Mouse (Mus musculus): ENCODE results near the gene Kctd20.

DNA sequence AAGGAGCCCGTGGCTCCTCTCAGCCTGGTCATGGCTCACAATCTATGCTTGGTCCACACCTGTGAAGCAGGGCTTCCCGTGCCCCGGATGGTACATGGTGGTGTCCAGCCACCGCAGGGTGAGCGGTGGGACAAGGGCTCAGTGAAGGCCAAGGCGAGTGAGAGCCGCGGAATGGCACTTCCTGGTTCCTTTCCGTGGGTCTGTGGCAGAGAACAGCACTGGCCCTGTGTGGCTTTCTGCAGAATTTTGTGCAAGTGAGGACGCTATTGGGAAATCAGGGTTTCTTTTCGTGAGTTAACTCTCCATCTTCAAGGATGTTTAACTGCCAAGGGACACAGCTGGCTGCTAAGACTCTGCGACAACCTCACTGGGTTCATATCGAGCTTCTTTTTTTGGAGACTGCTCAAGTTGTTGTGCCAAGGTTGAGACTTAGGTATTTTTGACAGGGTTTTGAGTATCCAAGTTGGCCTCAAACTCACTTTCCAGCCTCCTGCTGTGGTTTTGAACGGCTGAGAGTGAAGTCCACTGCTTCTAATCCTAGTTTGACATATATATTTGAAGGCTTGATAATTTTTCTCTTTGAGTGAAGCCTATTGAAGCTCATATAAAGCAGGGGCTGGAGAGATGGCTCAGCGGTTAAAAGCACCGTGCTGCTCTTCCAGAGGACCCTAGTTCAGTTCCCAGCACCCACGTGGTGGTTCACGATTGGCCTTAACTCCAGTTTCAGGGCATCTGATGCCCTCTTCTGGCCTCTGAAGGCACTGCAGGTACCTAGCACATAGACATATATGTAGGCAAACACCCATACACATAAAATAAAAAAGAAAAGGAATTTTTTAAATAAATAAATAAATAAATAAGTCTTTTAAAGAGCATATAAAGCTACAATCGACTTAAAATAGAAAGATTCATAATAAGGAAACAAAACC is 4.5 kb upstream of the Kctd20 start:
- peak; percentile 49 for TF ChIP-seq CTCF (conservative IDR thresholded peaks at IDR 0.05; ENCODE audit: low read length)
- no peak for TF ChIP-seq NANOG (IDR thresholded peaks at IDR 0.05; ENCODE audit: borderline replicate concordance, low read length)
- no peak for TF ChIP-seq POU5F1 (IDR thresholded peaks at IDR 0.05; ENCODE audit: borderline replicate concordance, low read length)
